Mouse (Mus musculus) central nervous system, embryonic 18 days (tissue): ENCODE data around the gene Lin28a. TPM values are rescaled to one million over a fixed set of nuclear protein-coding genes. Genes with fewer than 3 reads are reported as not detected.

Experiments used
- polyA plus RNA-seq: library from polyadenylated mRNA; depleted of rRNA; stranded (reverse); fragments of >200 nt; gene quantifications from 2 replicates; pipeline ENCODE4 v1.2.3, GENCODE M21; 2012; rRNA removed

Lin28a gene
- 0.17 and 0.21 TPM in 2 replicates for polyA plus RNA-seq

DNA sequence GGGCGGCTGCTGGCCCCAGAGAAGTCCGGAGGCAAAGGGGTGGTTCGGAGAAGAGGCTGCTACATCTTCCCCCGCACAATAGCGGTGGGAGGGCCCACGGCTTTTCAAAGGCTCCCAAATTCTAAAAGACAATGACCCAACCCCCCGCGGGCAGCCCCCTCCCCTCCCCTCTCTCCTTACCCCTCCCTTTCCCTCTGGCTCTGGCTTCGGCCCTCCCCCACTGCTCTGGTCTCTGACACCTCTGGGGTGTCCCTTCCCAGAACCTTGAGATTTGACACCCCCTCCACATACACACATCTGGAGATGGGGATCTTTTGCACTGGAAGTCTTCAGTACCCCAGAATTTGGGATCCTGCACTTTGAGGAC, at the start of gene Lin28a:
Gene Lin28a, minus strand, starts transcription at position 63 of the 367 bp plus-strand sequence.

DNA sequence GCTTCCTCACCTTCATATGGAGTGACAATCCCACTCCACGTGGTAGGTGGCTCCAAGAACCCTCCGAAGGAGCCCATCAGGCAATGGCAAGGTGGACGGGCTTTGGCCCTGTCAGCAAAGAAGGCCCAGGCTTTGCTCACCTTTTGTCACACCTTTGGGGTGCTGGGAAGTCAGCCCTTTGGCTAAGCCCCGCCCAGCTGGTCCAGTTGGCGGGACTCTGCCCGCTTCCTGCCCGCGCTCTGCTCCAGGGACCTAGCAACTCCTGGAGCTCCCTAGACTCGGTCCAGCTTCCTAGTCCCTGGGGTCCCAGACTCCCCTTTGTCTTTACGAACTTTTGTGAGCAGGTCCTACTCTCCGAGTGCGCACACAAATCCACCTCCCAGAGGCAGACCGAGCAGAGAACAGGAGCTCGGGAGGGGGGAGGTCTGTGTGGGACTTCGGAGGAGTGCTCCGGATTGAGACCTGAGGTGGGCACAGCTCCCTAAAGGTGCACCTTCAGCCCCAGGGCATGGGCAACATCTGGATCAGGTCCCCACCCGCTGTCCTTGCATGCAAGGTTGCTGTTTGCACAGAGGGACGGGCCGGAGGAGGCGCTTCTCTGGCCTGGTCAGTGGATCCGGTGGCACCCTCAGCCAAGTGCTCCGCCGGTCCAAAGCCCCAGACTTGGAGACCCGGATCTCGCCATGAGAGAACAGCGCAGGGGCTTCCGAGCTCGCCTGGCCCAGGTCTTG, 41.7 kb upstream of the Lin28a start, which contains the start of gene Crybg2:
Gene Crybg2, plus strand, starts transcription at position 681 of the 731 bp plus-strand sequence.

DNA sequence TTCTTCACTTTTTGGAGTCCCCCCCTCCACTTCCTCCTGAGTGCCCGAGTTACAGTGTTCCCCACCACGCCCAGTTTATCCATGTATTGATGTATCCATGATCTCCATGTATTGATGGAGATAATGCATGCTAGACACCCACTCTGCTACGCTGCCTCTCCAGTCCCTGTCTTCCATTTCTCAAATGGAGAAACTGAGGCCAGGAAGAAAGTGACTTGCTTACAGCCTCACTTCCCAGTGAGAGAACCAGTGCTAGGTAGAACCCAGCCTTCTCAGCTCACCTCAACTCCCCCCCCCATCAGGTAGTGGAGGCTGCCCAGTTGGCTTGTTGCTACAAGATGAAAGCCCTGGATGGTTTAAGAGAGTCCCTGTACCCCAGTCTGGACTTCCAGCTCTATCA, 34.9 kb upstream of the Lin28a start, which contains the start of gene Zfp683:
Gene Zfp683, plus strand, starts transcription at position 301 of the 400 bp plus-strand sequence.

DNA sequence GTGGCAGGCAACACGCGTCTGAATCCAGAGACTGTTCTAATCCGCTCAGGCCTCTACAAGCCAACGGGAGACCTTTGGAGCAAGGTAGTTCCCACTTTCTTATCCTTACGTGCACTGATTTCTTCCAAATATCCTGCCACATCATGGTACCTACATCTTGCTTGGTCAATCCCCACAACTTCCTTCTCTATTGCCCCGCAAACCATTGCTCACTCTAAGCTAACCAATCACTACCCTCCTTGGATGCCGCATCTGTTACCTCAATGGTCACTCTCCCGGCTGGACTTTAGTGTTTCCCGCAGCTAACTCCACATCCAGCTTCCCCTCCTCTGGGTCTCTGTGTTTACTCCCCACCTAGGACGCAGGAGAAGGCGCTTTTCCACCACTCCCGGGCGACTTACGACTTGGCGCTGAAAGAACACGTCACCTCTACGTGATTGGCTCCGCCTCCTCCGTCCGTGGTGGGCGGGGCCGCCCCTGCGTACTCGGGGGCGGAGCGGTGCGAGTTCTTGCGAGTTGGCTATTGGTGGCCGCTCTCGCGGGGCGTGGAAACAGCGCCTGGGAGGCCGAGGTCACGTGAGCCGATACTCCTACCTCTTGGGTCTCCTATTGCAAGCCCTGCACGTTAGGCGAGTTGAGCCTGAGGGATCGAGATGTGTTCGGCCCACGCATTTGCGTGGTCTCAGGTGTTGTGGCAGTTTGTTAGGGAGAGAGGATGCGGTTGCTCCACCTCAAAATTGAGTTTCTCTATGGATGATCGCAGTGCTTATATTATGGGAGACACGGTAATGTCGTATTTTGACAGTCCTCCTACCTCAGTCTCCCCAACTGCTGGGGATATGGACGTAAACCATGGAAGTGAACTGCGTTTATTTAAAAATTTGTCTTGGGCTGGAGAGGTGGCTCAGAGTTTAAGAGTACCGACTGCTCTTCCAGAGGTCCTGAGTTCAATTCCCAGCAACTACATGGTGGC, 17.9 kb downstream of the Lin28a start, which contains the start of gene Dhdds:
Gene Dhdds, minus strand, starts transcription at position 453 of the 973 bp plus-strand sequence.

DNA sequence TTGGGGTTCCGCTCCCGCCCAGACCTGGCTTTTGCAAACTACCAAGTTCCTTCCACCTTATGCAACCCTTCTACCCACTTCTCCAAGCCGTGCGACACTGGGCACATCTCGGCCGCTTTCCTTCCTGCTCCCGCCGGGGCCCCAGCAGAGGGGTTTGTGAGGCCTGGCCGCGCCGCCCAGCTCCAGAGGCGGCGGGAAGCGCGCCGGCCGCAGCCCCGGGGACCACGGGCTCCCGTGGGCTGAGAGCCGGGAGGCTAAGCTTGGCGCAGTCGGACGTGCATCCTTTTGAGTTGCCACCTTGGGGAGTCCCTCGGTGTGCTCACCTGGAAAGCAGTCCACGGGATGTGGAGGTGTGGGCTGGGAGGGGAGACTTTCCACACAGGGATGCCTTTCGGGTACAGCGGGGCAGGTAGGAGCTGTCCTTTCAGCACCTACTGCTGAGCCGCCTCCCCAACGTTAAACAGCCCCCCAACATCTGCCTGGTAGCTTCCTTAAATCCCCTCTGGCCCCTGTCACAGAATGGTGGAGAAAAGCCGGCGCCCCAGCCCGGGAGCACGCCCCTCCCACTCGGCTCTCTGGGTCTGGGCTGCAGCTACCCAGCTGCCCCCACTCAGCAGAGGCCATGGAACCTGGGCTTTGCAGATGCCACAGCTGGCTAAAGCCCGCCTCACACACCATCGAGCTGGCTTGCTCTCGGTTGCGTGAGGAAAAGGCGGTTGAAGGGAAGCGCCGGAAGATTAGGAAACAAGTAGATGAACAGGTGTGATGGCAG, 50.3 kb downstream of the Lin28a start, which contains the start of gene Hmgn2:
Gene Hmgn2, minus strand, starts transcription at position 501 of the 772 bp plus-strand sequence.

Other genes with a start within 250 kb of the Lin28a start
- gene Rps6ka1, start 131.0 kb downstream of the Lin28a start, polyA plus RNA-seq, result 14.4 and 14.7 TPM in 2 replicates
- gene Hmgn2, start 50.2 kb downstream of the Lin28a start, polyA plus RNA-seq, result 429 and 457 TPM in 2 replicates
- 50.9 and 52.2 TPM in 2 replicates for gene Dhdds, start 17.9 kb downstream of the Lin28a start, polyA plus RNA-seq
- gene Zfp683, start 35.0 kb upstream of the Lin28a start, polyA plus RNA-seq, result not detected in 2 replicates
- 5.2 and 5.3 TPM in 2 replicates for gene Crybg2, start 42.0 kb upstream of the Lin28a start, polyA plus RNA-seq
- gene Cd52, start 76.2 kb upstream of the Lin28a start, polyA plus RNA-seq, result 1.4 TPM in 2 replicates
- 25.0 and 26.3 TPM in 2 replicates for gene Ubxn11, start 83.7 kb upstream of the Lin28a start, polyA plus RNA-seq
- gene Sh3bgrl3, start 109.9 kb upstream of the Lin28a start, polyA plus RNA-seq, result 303 and 333 TPM in 2 replicates
- 20.0 and 23.9 TPM in 2 replicates for gene Cep85, start 168.3 kb upstream of the Lin28a start, polyA plus RNA-seq
- not detected in 2 replicates for gene Gm7534, start 184.2 kb upstream of the Lin28a start, polyA plus RNA-seq
- 0.09 and 0.14 TPM in 2 replicates for gene Catsper4, start 208.5 kb upstream of the Lin28a start, polyA plus RNA-seq
- gene Cnksr1, start 219.6 kb upstream of the Lin28a start, polyA plus RNA-seq, result 0.35 and 0.74 TPM in 2 replicates
- gene E130218I03Rik, start 224.8 kb upstream of the Lin28a start, polyA plus RNA-seq, result 0.11 TPM in 1 of 2 replicates, not detected in the other
- 14.1 and 14.4 TPM in 2 replicates for gene Zfp593, start 226.8 kb upstream of the Lin28a start, polyA plus RNA-seq
- 0.14 and 0.25 TPM in 2 replicates for gene Gm30191, start 228.1 kb upstream of the Lin28a start, polyA plus RNA-seq
- gene Grrp1, start 235.3 kb upstream of the Lin28a start, polyA plus RNA-seq, result 21.6 and 22.1 TPM in 2 replicates